Mouse (Mus musculus): ENCODE measurements around the gene Hook2.

DNA sequence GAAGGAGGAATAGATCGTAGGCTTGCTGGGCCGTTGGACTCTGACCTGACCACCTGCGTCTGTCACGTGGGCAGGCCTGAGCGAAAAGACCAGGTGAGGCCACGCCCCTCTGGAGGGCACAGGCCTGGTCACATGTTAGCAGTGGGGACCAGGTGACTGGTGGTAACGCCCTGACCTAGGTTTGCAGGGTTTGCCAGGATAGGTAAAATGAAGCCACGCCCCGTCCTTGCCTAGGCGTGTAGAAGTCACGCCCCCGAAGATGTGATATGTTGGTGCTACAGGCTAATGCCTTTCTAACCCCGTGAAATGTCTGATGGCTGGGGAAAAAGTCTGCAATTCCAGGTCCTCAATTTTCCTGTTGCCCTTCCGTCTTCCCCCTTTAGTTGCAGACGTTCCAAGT, 433 bp downstream of the Hook2 start:
- TF ChIP-seq CTCF (IDR thresholded peaks at IDR 0.05; ENCODE audit: extremely low read depth, insufficient read depth, insufficient read length, insufficient replicate concordance) = no peak
- no peak for TF ChIP-seq POLR2A (IDR thresholded peaks at IDR 0.05; ENCODE audit: low read depth, low read length)
